Mouse (Mus musculus) liver, embryonic 12.5 days (tissue): ENCODE measurements around the gene Olfr1298. TPM values are rescaled to one million over a fixed set of nuclear protein-coding genes. Genes with fewer than 3 reads are reported as not detected.

Source experiments
- ATAC-seq: fragments of 200-750 bp; cut with Nextera tagmentation; 2 replicates; pipeline ENCODE4 v1.8.0; 2017; ENCODE audit warnings: moderate number of reproducible peaks, mild to moderate bottlenecking, moderate library complexity
- H3K27ac ChIP-seq: fragments of 300-500 bp; sonication (generic); 2 replicates; pipeline ENCODE4 v1.5.1; 2016; ENCODE audit warnings: mild to moderate bottlenecking
- H3K27me3 ChIP-seq: fragments of 300-500 bp; sonication (generic); replicated peaks from 2 replicates; pipeline ENCODE4 v1.6.1; 2016; ENCODE audit warnings: mild to moderate bottlenecking, moderate library complexity
- H3K36me3 ChIP-seq: fragments of 300-500 bp; sonication (generic); 2 replicates; pipeline ENCODE4 v1.6.1; 2016; ENCODE audit warnings: mild to moderate bottlenecking, moderate library complexity
- H3K4me1 ChIP-seq: fragments of 300-500 bp; sonication (generic); 2 replicates; pipeline ENCODE4 v1.6.1; 2016
- H3K4me2 ChIP-seq: fragments of 300-500 bp; sonication (generic); 2 replicates; pipeline ENCODE4 v1.6.1; 2016; ENCODE audit warnings: mild to moderate bottlenecking, moderate library complexity
- H3K4me3 ChIP-seq: fragments of 300-500 bp; sonication (generic); 2 replicates; pipeline ENCODE4 v1.5.1; 2016; ENCODE audit warnings: mild to moderate bottlenecking, moderate library complexity
- H3K9ac ChIP-seq: fragments of 300-500 bp; sonication (generic); 2 replicates; pipeline ENCODE4 v1.6.1; 2016; ENCODE audit warnings: mild to moderate bottlenecking, moderate library complexity
- H3K9me3 ChIP-seq: fragments of 300-500 bp; sonication (generic); replicated peaks from 2 replicates; pipeline ENCODE4 v1.6.1; 2016; ENCODE audit warnings: mild to moderate bottlenecking, moderate library complexity
- WGBS: fragments of 180-500 bp; shearing (Covaris S2); methylation state at CpG from one replicate; pipeline ENCODE4 v1.1.7; 2016; ENCODE audit not compliant: insufficient replicate concordance; 5-methylcytosine and 5-hydroxymethylcytosine counted together
- polyA plus RNA-seq: library from polyadenylated mRNA; unstranded; fragments of >200 nt; fragmentation: Nextera tagmentation; extraction: Ambion mirVana; gene quantifications from 2 replicates; pipeline ENCODE4 v1.2.1, GENCODE M21; 2016

Olfr1298 gene
- not detected in 2 replicates for polyA plus RNA-seq

DNA sequence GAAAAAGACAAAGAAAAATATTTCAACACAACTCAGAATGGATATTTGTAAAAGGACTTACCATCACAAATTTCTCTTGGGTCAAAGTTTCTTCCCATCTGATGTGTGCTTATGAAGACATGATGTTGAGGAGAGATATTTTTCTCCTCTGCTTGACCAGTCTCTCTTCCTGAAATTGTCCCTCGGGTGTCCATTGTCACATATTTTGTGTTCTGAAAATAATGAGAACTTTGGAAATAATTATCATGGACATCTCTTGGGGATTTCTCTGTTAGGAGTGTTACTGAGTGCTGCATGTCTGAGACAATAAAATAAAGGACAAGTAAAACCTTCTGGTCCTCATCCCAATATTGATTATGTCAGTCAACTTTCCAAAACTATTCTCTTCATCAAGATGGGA, at the start of gene Olfr1298:
Gene Olfr1298, minus strand, starts transcription at position 101 of the 400 bp plus-strand sequence.
- Histone ChIP-seq H3K4me1 (no peaks in the 10 kb centered on the region), H3K9me3 (no peaks in the 10 kb centered on the region), H3K27me3 (no peaks in the 10 kb centered on the region), H3K4me2 (no peak within 1 kb of the TSS), H3K36me3 (no peaks in the 10 kb centered on the region), H3K4me3 (no peak within 1 kb of the TSS), H3K9ac (no peak within 1 kb of the TSS), H3K27ac (no peak within 1 kb of the TSS)
- no peak for ATAC-seq
- WGBS, result 62% methylated on average over 1 of the region's 1 CpGs

DNA sequence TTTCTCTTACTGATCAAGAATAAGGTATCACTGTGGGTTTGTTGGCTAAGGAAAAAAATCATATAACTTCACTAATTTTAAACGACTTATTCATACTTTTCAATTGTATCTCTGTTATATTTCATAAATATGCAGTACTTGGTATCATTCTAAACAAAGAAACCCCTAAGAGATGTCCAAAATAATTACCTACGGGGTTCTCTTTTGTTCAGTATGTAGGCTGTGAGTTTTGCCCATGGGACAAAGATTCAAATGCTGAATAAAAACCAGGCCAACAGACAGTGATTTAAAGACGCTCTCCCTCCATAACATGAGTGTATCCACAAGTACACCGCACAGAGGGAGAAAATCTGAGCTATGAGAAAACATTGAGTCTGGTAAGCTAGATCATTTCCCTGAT, 12.1 kb upstream of the Olfr1298 start, which contains the start of gene Olfr1299:
Gene Olfr1299, plus strand, starts transcription at position 301 of the 400 bp plus-strand sequence.
- no peaks in the 10 kb centered on the region for H3K36me3 ChIP-seq
- H3K4me2 ChIP-seq, result no peak within 1 kb of the TSS
- no peak for ATAC-seq
- no peak within 1 kb of the TSS for H3K27ac ChIP-seq
- WGBS, result 56% methylated on average over 4 of the region's 4 CpGs
- no peak within 1 kb of the TSS for H3K4me3 ChIP-seq
- H3K9ac ChIP-seq, result no peak within 1 kb of the TSS
- no peaks in the 10 kb centered on the region for H3K27me3 ChIP-seq
- no peaks in the 10 kb centered on the region for H3K9me3 ChIP-seq
- no peaks in the 10 kb centered on the region for H3K4me1 ChIP-seq

DNA sequence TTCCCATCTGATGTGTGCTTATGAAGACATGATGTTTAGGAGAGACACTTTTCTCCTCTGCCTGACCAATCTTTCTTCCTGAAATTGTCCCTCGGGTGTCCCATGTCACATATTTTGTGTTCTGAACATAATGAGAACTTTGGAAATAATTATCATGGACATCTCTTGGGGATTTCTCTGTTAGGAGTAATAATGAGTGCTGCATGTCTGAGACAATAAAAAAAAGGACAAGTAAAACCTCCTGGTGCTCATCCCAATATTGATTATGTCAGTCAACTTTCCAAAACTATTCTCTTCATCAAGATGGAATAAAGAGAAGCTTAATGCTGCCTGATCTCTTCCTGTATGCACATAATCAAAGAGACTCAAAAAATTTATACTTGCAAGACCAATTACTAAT, 22.6 kb downstream of the Olfr1298 start, which contains the start of gene Olfr1297:
Gene Olfr1297, minus strand, starts transcription at position 101 of the 400 bp plus-strand sequence.
- no peaks in the 10 kb centered on the region for H3K27me3 ChIP-seq
- ATAC-seq, result no peak
- no peak within 1 kb of the TSS for H3K9ac ChIP-seq
- H3K4me3 ChIP-seq, result no peak within 1 kb of the TSS
- H3K36me3 ChIP-seq, result no peaks in the 10 kb centered on the region
- H3K4me1 ChIP-seq, result no peaks in the 10 kb centered on the region
- 50% methylated on average over 1 of the region's 1 CpGs for WGBS
- no peaks in the 10 kb centered on the region; the same call in 1 of the 2 replicates for H3K9me3 ChIP-seq
- H3K4me2 ChIP-seq, result no peak within 1 kb of the TSS
- H3K27ac ChIP-seq, result no peak within 1 kb of the TSS

Other genes starting within 250 kb of the Olfr1298 start
- not detected in 2 replicates for gene Olfr1286, start 226.1 kb downstream of the Olfr1298 start, polyA plus RNA-seq
- not detected in 2 replicates for gene Olfr1287, start 200.1 kb downstream of the Olfr1298 start, polyA plus RNA-seq
- not detected in 2 replicates for gene Olfr1288, start 175.1 kb downstream of the Olfr1298 start, polyA plus RNA-seq
- gene Olfr1289, start 168.4 kb downstream of the Olfr1298 start, polyA plus RNA-seq, result not detected in 2 replicates
- not detected in 2 replicates for gene Olfr1290, start 155.4 kb downstream of the Olfr1298 start, polyA plus RNA-seq
- not detected in 2 replicates for gene Olfr1291-ps1, start 152.0 kb downstream of the Olfr1298 start, polyA plus RNA-seq
- gene Olfr1293-ps, start 124.0 kb downstream of the Olfr1298 start, polyA plus RNA-seq, result not detected in 2 replicates
- not detected in 2 replicates for gene Olfr1294, start 108.9 kb downstream of the Olfr1298 start, polyA plus RNA-seq
- not detected in 2 replicates for gene Olfr1295, start 79.5 kb downstream of the Olfr1298 start, polyA plus RNA-seq
- not detected in 2 replicates for gene Olfr1297, start 22.7 kb downstream of the Olfr1298 start, polyA plus RNA-seq
- not detected in 2 replicates for gene Olfr1299, start 12.2 kb upstream of the Olfr1298 start, polyA plus RNA-seq
- gene Olfr1301, start 101.8 kb upstream of the Olfr1298 start, polyA plus RNA-seq, result not detected in 2 replicates
- not detected in 2 replicates for gene Olfr1302, start 128.2 kb upstream of the Olfr1298 start, polyA plus RNA-seq
- not detected in 2 replicates for gene Olfr1303, start 171.1 kb upstream of the Olfr1298 start, polyA plus RNA-seq
- not detected in 2 replicates for gene Olfr1305, start 227.9 kb upstream of the Olfr1298 start, polyA plus RNA-seq